Mouse (Mus musculus): ENCODE results near the gene Tmem136. TPM values are rescaled to one million over a fixed set of nuclear protein-coding genes. Genes with fewer than 3 reads are reported as not detected.

The Tmem136 gene
- polyA plus RNA-seq, 1 experiment from 2014 or later = 12.0 TPM

DNA sequence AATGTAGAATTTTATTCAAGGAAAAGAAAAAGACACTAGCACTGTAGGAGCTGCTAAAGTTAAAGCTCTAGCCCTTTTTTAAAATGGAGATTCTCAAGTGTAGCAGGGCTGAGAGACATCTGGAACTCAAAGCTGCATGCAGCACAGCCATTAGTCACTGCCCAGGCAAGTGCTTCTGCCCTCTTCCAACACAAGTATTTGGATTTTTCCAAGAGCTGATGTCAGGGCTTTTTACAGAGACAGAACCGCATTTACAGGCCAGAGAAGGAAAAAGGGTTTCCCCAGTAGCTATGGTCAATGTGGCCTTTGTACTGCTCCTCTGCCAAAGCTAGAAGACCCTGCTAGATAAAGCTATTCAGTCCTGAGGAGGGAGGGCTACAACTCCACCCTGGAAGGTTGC, 54.8 kb downstream of the Tmem136 start:
- Histone ChIP-seq H3K4me3 (no peak overlapping the region), H3K27ac (replicated peaks) (no peak overlapping the region), H3K36me3 (replicated peaks) (no peaks in the 10 kb centered on the region), H3K9me3 (no peaks in the 10 kb centered on the region), H3K27me3 (replicated peaks; ENCODE audit: low read depth, poor library complexity, severe bottlenecking) (no peaks in the 10 kb centered on the region), H3K4me1 (peaks cover 5% of the 10 kb centered on the region; the same call in 1 of the 2 replicates)
- DNase-seq (ENCODE audit: low spot score) = no peak
- 47% methylated on average over 1 of the region's 1 CpGs for WGBS

Other genes starting within 250 kb of the Tmem136 start
- gene Grik4, start 172.1 kb downstream of the Tmem136 start, polyA plus RNA-seq (2016; fragmentation: Nextera tagmentation; extraction: Ambion mirVana) = 0.96 and 1.1 TPM in 2 replicates
- 9.1 and 9.3 TPM in 2 replicates for gene Arhgef12, start 9.3 kb downstream of the Tmem136 start, polyA plus RNA-seq (2016; fragmentation: Nextera tagmentation; extraction: Ambion mirVana)
- not detected in 2 replicates for gene Pou2f3, start 93.8 kb upstream of the Tmem136 start, polyA plus RNA-seq (2016; fragmentation: Nextera tagmentation; extraction: Ambion mirVana)
- 55.2 and 57.0 TPM in 2 replicates for gene Oaf, start 123.3 kb upstream of the Tmem136 start, polyA plus RNA-seq (2016; fragmentation: Nextera tagmentation; extraction: Ambion mirVana)
- gene Trim29, start 194.3 kb upstream of the Tmem136 start, polyA plus RNA-seq (2016; fragmentation: Nextera tagmentation; extraction: Ambion mirVana) = 4.4 and 4.7 TPM in 2 replicates